Mouse (Mus musculus) liver, embryonic 12.5 days (tissue): ENCODE results near the gene Gcg. TPM values are rescaled to one million over a fixed set of nuclear protein-coding genes. Genes with fewer than 3 reads are reported as not detected.

Experiments used
- ATAC-seq: fragments of 200-750 bp; cut with Nextera tagmentation; 2 replicates; pipeline ENCODE4 v1.8.0; 2017; ENCODE audit warnings: moderate number of reproducible peaks, mild to moderate bottlenecking, moderate library complexity
- H3K27ac ChIP-seq: fragments of 300-500 bp; sonication (generic); 2 replicates; pipeline ENCODE4 v1.5.1; 2016; ENCODE audit warnings: mild to moderate bottlenecking
- H3K27me3 ChIP-seq: fragments of 300-500 bp; sonication (generic); replicated peaks from 2 replicates; pipeline ENCODE4 v1.6.1; 2016; ENCODE audit warnings: mild to moderate bottlenecking, moderate library complexity
- H3K36me3 ChIP-seq: fragments of 300-500 bp; sonication (generic); 2 replicates; pipeline ENCODE4 v1.6.1; 2016; ENCODE audit warnings: mild to moderate bottlenecking, moderate library complexity
- H3K4me1 ChIP-seq: fragments of 300-500 bp; sonication (generic); 2 replicates; pipeline ENCODE4 v1.6.1; 2016
- H3K4me2 ChIP-seq: fragments of 300-500 bp; sonication (generic); 2 replicates; pipeline ENCODE4 v1.6.1; 2016; ENCODE audit warnings: mild to moderate bottlenecking, moderate library complexity
- H3K4me3 ChIP-seq: fragments of 300-500 bp; sonication (generic); 2 replicates; pipeline ENCODE4 v1.5.1; 2016; ENCODE audit warnings: mild to moderate bottlenecking, moderate library complexity
- H3K9ac ChIP-seq: fragments of 300-500 bp; sonication (generic); 2 replicates; pipeline ENCODE4 v1.6.1; 2016; ENCODE audit warnings: mild to moderate bottlenecking, moderate library complexity
- H3K9me3 ChIP-seq: fragments of 300-500 bp; sonication (generic); replicated peaks from 2 replicates; pipeline ENCODE4 v1.6.1; 2016; ENCODE audit warnings: mild to moderate bottlenecking, moderate library complexity
- WGBS: fragments of 180-500 bp; shearing (Covaris S2); methylation state at CpG from one replicate; pipeline ENCODE4 v1.1.7; 2016; ENCODE audit not compliant: insufficient replicate concordance; 5-methylcytosine and 5-hydroxymethylcytosine counted together
- polyA plus RNA-seq: library from polyadenylated mRNA; unstranded; fragments of >200 nt; fragmentation: Nextera tagmentation; extraction: Ambion mirVana; gene quantifications from 2 replicates; pipeline ENCODE4 v1.2.1, GENCODE M21; 2016

Gene Gcg
- polyA plus RNA-seq, 1 experiment from 2014 or later: 0.55 TPM

GRCm38 (mm10) chr2:62458070-62458469 lies 25.4 kb downstream of the Gcg start:
- H3K9ac ChIP-seq: no peak overlapping the region
- ATAC-seq: no peak
- 34% methylated on average over 9 of the region's 9 CpGs for WGBS

GRCm38 (mm10) chr2:62454991-62455390 lies 28.5 kb downstream of the Gcg start:
- 79% methylated on average over 11 of the region's 11 CpGs for WGBS
- Histone ChIP-seq H3K4me2 (no peak overlapping the region), H3K36me3 (no peaks in the 10 kb centered on the region), H3K9me3 (no peaks in the 10 kb centered on the region), H3K4me3 (no peak overlapping the region), H3K27ac (no peak overlapping the region), H3K27me3 (no peaks in the 10 kb centered on the region), H3K4me1 (no peaks in the 10 kb centered on the region), H3K9ac (no peak overlapping the region)
- ATAC-seq: no peak

More at GRCm38 (mm10) chr2:62458070-62458469, 25.4 kb downstream of the Gcg start:
- H3K27ac ChIP-seq: no peak overlapping the region
- H3K4me1 ChIP-seq: no peaks in the 10 kb centered on the region
- H3K4me3 ChIP-seq: no peak overlapping the region
- no peak overlapping the region for H3K4me2 ChIP-seq
- no peaks in the 10 kb centered on the region for H3K27me3 ChIP-seq
- H3K36me3 ChIP-seq: no peaks in the 10 kb centered on the region
- H3K9me3 ChIP-seq: no peaks in the 10 kb centered on the region

GRCm38 (mm10) chr2:62454033-62454432 lies 29.4 kb downstream of the Gcg start:
- no peak for ATAC-seq
- H3K9ac ChIP-seq: no peak overlapping the region
- H3K27ac ChIP-seq: no peak overlapping the region
- H3K4me3 ChIP-seq: no peak overlapping the region
- H3K36me3 ChIP-seq: no peaks in the 10 kb centered on the region
- H3K9me3 ChIP-seq: no peaks in the 10 kb centered on the region
- WGBS: 65% methylated on average over 6 of the region's 6 CpGs
- no peaks in the 10 kb centered on the region for H3K27me3 ChIP-seq
- H3K4me2 ChIP-seq: no peak overlapping the region
- H3K4me1 ChIP-seq: no peaks in the 10 kb centered on the region

- WGBS: 73% methylated on average over 6 of the region's 6 CpGs
- ATAC-seq: no peak
- no peaks in the 10 kb centered on the region for H3K4me1 ChIP-seq
Observed at GRCm38 (mm10) chr2:62450364-62450763, 33.1 kb downstream of the Gcg start.

GRCm38 (mm10) chr2:62449692-62450346 lies 33.6 kb downstream of the Gcg start:
- H3K27ac ChIP-seq: no peak overlapping the region
- H3K4me3 ChIP-seq: no peak overlapping the region
- no peaks in the 10 kb centered on the region for H3K4me1 ChIP-seq
- H3K9ac ChIP-seq: no peak overlapping the region
- ATAC-seq: no peak
- no peaks in the 10 kb centered on the region for H3K27me3 ChIP-seq
- no peak overlapping the region for H3K4me2 ChIP-seq
- 77% methylated on average over 5 of the region's 5 CpGs for WGBS
- H3K36me3 ChIP-seq: no peaks in the 10 kb centered on the region
- H3K9me3 ChIP-seq: no peaks in the 10 kb centered on the region

More at GRCm38 (mm10) chr2:62450364-62450763, 33.1 kb downstream of the Gcg start:
- Histone ChIP-seq H3K27me3 (no peaks in the 10 kb centered on the region), H3K9ac (no peak overlapping the region), H3K4me3 (no peak overlapping the region), H3K36me3 (no peaks in the 10 kb centered on the region), H3K9me3 (no peaks in the 10 kb centered on the region), H3K27ac (no peak overlapping the region), H3K4me2 (no peak overlapping the region)

- peak overlapping the region; percentile 37; the same call in 1 of the 2 replicates for H3K27ac ChIP-seq
Observed at GRCm38 (mm10) chr2:62440802-62441544, 42.5 kb downstream of the Gcg start.

GRCm38 (mm10) chr2:62440083-62440482 lies 43.4 kb downstream of the Gcg start:
- no peak overlapping the region for H3K9ac ChIP-seq
- ATAC-seq: no peak
- H3K9me3 ChIP-seq: no peaks in the 10 kb centered on the region
- no peaks in the 10 kb centered on the region for H3K27me3 ChIP-seq
- no peak overlapping the region for H3K4me2 ChIP-seq
- no peak overlapping the region for H3K27ac ChIP-seq
- 70% methylated on average over 4 of the region's 4 CpGs for WGBS
- H3K36me3 ChIP-seq: no peaks in the 10 kb centered on the region
- H3K4me3 ChIP-seq: no peak overlapping the region
- H3K4me1 ChIP-seq: peaks cover 13% of the 10 kb centered on the region

More at GRCm38 (mm10) chr2:62440802-62441544, 42.5 kb downstream of the Gcg start:
- no peaks in the 10 kb centered on the region for H3K36me3 ChIP-seq
- peak overlapping the region; percentile 60 for H3K4me3 ChIP-seq
- no peaks in the 10 kb centered on the region for H3K27me3 ChIP-seq
- 18% methylated on average over 13 of the region's 13 CpGs for WGBS
- H3K4me2 ChIP-seq: peak overlapping the region; percentile 71
- H3K9me3 ChIP-seq: no peaks in the 10 kb centered on the region
- H3K4me1 ChIP-seq: peaks cover 13% of the 10 kb centered on the region
- peak overlapping the region; percentile 52 for H3K9ac ChIP-seq
- ATAC-seq: peak; percentile 100

- 71% methylated on average over 8 of the region's 8 CpGs for WGBS
- H3K4me1 ChIP-seq: no peaks in the 10 kb centered on the region
- no peaks in the 10 kb centered on the region for H3K36me3 ChIP-seq
- no peak overlapping the region for H3K4me3 ChIP-seq
- no peaks in the 10 kb centered on the region; the same call in 1 of the 2 replicates for H3K27me3 ChIP-seq
- ATAC-seq: no peak
- no peak overlapping the region for H3K9ac ChIP-seq
- no peak overlapping the region for H3K27ac ChIP-seq
- H3K9me3 ChIP-seq: no peaks in the 10 kb centered on the region
- H3K4me2 ChIP-seq: no peak overlapping the region
Observed at GRCm38 (mm10) chr2:62431245-62431795, 52.1 kb downstream of the Gcg start.

GRCm38 (mm10) chr2:62425941-62426340 lies 57.5 kb downstream of the Gcg start:
- no peaks in the 10 kb centered on the region for H3K27me3 ChIP-seq
- ATAC-seq: no peak
- no peak overlapping the region for H3K27ac ChIP-seq
- no peak overlapping the region for H3K9ac ChIP-seq
- H3K9me3 ChIP-seq: no peaks in the 10 kb centered on the region
- no peaks in the 10 kb centered on the region for H3K36me3 ChIP-seq
- no peaks in the 10 kb centered on the region for H3K4me1 ChIP-seq
- no peak overlapping the region for H3K4me2 ChIP-seq
- no peak overlapping the region for H3K4me3 ChIP-seq
- WGBS: 63% methylated on average over 3 of the region's 3 CpGs

Other genes with a start within 250 kb of the Gcg start
- 5.7 and 6.7 TPM in 2 replicates for gene Dpp4, start 71.4 kb downstream of the Gcg start, polyA plus RNA-seq
- gene Fap, start 90.4 kb upstream of the Gcg start, polyA plus RNA-seq: 0.66 and 1.2 TPM in 2 replicates
- gene Ifih1, start 162.6 kb upstream of the Gcg start, polyA plus RNA-seq: 3.1 and 3.2 TPM in 2 replicates
- gene Gca, start 180.6 kb upstream of the Gcg start, polyA plus RNA-seq: 1.8 and 2.0 TPM in 2 replicates